Mouse (Mus musculus) kidney, postnatal 14 days (tissue): ENCODE data around the gene Churc1.
"Not testable (repeated sequence)": the region's sequence is repeated elsewhere in the genome, so short reads cannot be mapped to it uniquely, and the experiment has no call there.

Experiments
- DNase-seq: peaks from one replicate; pipeline ENCODE4 v3.0.0; 2022; ENCODE audit warnings: mixed read lengths

Gene Churc1

GRCm38 (mm10) chr12:76765354-76765851, at the start of gene Churc1, which contains the start of gene Fntb:
Churc1 (plus strand) TSS chr12:76765538.
Fntb (plus strand) TSS chr12:76765589.
- peak; percentile 95 for DNase-seq

DNA sequence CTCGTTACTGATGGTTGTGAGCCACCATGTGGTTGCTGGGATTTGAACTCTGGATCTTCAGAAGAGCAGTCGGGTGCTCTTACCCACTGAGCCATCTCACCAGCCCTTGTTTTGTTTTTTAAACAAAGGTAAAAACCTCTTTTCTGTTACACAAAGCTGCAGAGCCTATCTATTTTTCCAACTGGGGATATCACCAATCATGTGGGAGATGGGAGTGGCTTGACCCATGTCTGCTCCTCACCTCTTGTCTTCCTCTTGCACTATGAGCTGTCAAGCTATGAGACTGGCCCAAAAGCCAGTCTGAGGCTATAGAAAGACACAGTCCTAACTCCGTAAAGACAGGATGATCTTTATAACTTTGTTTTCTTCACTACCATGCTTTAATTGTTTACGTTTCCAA, 47.0 kb upstream of the Churc1 start:
- DNase-seq: no peak

DNA sequence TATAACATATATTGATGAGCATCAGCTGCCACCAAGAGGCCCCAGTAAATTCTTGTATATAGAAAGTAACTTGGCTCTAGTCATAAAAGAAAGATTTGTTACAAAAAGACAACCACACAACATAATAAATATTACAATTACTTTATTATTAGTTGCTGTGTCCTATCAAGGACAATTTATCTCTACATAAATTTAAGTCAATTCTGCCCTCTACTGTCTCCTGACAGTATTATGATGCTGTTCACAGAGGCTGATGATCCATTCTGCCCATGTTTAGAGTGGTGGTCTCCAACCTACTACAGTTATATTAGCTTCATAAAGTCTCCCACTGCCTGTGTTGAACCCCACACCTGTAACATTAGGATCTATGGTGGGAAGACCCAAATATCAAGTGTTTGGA, 44.8 kb upstream of the Churc1 start:
- no peak for DNase-seq

DNA sequence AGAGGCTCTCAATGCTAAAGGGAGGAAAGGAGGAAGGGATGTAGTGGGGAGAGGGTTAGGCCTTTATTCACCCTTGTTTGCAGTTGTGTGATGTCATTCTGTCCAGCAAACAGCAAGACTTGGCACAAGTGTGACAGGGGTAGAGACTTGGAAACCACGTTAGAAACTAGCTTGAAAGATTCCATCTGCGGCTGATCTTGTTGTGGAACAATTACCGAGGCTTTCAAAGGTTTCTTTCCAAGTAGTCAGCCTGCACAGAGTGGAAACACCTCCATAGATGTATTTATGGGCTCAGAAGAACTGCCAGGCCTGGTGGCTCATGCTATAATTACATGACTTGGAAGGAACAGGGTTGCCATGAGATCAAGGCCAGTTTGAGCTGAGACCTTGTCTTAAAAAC, 43.3 kb upstream of the Churc1 start:
- no peak for DNase-seq

GRCm38 (mm10) chr12:76727955-76728354, 37.4 kb upstream of the Churc1 start:
- no peak for DNase-seq

- no peak for DNase-seq
Measured at GRCm38 (mm10) chr12:76750866-76751459, 14.4 kb upstream of the Churc1 start.

DNA sequence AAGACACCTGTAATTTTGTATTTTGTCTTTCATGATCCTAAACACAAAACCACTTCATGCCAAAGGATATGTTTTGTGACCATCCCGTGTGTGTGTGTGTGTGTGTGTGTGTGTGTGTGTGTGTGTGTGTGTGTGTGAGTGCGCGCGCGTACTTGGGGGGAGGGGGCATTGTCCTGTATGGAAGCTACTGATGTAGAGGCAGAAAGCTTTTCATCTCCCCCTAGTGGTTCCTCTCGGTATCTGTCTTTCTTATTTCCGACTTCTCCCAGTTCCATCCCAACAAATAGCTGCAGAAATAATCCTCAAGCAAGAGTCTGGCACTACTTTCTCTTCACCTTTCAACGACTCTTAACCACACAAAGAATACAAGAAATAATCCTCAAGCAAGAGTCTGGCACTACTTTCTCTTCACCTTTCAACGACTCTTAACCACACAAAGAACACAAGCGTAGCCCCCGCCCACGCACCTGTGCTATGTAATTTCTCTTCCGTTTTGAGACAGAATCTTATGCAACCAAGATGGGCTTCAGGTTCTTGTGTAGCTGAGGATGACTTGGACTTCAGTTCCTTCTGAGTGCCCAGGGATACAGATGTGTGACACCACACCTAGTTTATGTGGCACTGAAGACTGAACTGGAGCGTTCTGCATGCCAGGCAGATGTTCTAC, 12.6 kb upstream of the Churc1 start:
- peak; percentile 58 for DNase-seq

DNA sequence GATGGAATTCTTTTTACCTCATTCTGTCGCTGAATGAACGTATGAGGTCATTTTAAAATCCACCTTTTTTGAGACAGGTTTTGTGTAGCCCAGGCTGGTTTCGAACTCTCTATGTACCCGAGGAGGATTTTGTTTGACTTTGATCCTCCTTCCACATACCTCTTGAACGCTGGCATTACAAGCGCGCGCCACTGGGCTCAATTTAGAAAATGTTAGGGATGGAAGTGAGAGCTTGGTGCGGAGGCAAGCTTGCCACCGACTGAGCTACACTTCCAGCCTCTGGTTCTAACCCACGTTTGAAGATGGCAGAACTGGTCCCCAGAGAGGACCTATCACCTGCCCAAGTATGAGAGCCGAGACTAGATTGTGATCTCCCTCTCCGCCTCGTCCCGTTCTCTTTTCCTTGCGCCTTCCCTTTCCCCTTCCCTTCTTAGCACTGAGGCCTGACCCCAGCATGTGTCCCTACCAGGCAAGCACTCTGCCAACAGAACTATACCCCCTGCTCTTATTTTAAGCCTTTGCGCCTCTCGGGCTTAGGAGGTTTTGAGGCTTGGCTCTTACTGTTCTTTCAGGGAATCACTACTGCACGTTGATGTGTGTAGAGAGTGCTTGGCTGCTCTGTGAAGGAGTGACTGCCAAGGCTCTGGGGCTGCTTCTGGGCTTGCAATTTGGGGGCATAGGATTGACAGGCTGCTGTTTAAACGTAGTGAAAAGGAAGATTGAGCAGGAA, 728 bp downstream of the Churc1 start:
- no peak for DNase-seq

DNA sequence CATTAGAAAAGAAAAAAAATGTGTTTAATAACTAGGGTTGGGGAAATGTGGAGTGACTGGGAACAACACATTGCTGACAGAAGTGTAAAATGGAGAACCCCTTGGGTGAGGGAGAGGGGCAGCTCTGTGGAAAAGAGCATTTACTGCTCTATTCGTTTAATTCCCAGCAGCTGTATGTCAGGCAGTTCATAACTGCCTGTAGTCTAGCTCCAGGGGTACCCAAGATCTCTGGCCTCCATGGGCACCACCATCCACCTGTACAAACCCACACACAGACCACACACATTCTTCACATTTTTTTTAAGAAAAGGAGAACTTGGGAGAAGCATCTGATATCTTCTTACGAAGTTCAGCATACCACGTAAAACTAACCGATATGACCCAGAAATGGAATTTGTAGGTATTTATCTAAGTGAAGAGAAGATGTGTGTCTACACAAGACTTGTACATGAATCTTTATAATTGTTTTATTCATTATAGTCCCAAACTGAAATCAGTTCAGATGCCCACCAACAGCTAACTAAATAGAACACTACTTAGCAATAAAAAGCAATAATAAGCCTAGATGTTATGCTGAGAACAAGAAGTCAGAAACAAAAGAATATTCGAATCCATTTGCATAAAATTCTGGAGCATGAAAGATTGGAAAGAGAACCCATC, 5.6 kb downstream of the Churc1 start:
- no peak for DNase-seq

DNA sequence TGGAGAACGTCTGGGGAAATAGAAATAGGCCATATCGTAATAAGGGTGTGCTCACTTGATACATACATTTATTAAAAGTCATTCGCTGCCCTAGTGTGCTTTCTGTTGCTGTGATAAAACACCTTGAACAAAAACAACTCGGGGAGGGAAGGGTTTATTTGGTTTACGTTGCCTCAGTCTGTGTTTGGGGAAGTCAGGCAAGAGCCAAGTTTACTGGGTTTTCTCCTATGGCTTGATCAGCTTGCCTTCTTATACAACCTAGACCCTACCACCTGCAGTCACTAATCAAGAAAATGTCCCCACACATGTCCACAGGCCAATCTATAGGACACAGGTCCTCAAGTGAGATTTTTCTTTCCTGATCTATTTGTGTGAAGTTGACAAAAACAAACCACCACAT, 6.2 kb downstream of the Churc1 start:
- DNase-seq: no peak

GRCm38 (mm10) chr12:76774652-76775051, 9.3 kb downstream of the Churc1 start:
- no peak for DNase-seq

DNA sequence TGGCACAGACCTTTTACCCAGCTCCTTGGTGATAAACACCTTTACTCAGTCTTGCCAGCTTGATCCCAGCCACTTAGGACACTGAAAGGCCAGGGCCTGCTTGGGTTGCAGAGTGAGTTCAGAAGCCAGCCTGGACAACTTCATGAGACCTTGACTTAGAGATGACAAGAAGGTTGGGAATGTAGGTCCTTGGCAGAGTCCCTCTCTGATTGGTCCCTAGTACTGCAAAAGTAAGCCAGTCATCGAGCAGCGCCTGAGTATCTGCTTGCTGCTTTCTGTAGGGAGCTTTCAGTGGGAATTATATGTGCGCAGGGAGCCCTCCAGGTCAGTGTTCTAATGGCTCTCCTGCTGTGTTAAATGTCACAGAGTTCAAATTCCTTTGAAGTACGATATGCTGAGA, 9.8 kb downstream of the Churc1 start:
- no peak for DNase-seq

GRCm38 (mm10) chr12:76776898-76777297, 11.6 kb downstream of the Churc1 start:
- DNase-seq: no peak

DNA sequence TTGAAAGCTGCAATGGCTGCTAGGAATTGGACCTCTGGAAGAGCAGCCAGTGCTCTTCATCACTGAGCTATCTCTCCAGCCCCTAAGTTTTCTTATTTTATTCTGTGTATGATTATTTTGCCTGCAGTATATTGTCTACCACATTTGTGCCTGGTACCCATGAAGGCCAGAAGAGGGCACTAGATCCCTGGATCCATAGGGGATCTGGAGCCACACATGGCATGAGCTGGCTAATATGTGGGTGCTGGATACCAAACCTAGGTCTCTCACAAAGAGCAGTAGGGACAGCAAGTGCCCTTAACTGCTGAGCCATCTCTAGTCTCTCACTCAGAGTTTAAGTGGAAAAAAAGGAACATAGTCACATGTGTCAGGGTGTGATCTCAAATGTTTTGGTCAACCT, 12.5 kb downstream of the Churc1 start:
- no peak for DNase-seq

GRCm38 (mm10) chr12:76778305-76779083, 13.2 kb downstream of the Churc1 start:
- DNase-seq: no peak

DNA sequence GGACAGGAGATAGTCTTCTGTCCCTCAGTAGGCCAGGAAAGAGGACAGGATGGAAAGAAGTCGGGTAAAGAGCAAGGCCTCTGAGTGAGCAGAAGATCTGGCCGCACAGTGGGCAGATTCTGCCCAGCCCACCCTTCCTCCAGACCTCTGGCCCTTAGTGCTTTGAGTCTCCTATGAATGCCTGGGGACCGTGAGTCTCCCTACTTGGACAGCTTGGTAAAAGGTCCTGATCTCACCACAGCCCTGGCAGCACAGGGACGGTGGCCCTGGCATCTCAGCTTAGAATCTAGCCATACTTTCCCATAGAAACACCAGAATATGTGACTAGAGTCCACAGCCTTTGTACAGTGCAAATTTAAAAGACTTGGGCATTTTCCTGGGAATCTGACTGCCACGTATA, 14.6 kb downstream of the Churc1 start:
- no peak for DNase-seq

DNA sequence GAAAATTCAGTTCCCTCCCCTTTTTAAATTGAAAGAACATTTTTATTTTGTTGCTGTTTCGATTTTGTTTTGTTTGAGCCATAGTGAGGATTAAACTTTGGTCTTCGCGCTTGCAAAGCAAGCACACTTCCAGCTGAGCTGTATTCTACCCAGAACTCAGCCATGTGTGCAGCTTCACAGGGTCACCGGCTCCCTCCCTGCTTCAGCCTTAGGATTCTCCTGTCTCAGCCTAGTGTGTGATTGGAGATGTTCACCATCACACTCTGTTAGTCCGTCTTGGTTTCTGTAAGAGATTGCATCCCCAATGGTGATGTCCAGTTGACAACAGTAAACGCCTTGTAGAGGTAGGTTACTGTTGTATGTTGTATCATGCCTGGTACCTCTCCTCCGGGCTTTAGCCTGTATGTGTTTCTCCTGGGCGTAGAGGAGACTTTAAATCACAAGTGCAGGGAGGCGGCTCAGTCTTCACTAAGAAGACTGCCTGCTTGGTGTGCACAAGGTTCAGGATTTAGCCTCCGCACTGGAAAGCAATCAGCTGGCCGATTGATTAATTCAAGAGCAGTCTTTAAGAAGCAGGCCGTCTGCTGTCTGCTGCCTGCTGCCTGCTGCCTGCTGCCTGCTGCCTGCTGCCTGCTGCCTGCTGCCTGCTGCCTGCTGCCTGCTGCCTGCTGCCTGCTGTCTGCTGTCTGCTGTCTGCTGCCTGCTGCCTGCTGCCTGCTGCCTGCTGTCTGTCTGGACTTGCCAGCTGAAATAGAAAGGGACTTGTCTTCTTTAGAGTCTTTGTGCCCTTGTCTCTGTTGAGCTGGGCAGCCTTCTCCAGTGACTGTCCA, 15.5 kb downstream of the Churc1 start:
- no peak for DNase-seq

GRCm38 (mm10) chr12:76784056-76784619, 18.8 kb downstream of the Churc1 start:
- no peak for DNase-seq

GRCm38 (mm10) chr12:76790446-76791084, 25.2 kb downstream of the Churc1 start:
- no peak for DNase-seq

DNA sequence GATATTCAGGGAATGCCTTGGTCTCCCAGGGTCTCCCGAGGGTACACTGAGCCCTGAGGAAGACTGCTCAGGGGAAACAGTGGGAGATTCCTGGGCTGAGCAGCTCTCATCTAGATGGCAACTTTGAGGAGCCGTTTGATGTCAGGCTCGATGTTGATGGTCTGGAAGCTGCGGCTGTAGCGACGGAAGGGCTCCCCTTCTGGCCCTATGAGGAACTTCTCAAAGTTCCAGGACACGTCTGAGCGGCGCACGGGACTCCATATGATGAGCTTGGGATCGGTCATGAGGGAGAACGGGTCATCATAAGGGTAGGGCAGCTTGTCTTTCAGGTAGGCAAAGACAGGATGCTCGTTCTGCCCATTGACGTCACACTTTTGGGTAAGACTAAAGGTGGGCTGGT, 27.2 kb downstream of the Churc1 start:
- DNase-seq: not testable (repeated sequence)

DNA sequence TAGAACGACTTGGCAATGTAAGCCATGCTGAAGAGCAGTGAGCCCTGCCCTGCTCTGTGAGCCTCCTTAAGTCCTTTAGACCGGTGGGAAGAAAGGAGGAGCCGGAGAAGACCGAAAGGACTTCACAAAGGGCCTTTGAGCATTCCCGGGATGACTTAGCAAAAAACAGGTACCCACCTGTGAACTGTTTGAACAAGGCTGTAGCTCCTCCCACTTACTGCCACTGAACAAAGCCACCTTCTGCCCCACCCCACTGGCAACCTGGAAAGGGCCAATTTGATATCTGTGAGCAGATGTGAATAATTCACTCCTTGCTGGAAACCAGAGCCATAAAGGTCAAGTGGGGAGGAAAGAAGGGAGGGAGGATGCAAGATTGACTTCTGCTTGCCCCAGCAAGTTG, 30.0 kb downstream of the Churc1 start, which contains the start of gene Gpx2:
Gene Gpx2, minus strand, starts transcription at position 205 of the 400 bp plus-strand sequence.
- no peak for DNase-seq
